Mouse (Mus musculus) heart, postnatal 14 days (tissue): ENCODE measurements at regions not wholly inside any gene's neighbourhood (a gene's known extent, or its start where the extent isn't known, plus 50 kb on each side); places are given as distances from the start of the nearest gene placed in this dataset.
A peak's percentile ranks its signal among the peaks of the same experiment; 100 is the strongest.

Experiments used
- DNase-seq, 2 experiments: peaks; one replicate each; pipeline ENCODE4 v3.0.0; 2021 to 2022
- intact Hi-C: fragments of 180-260 bp; cut with DNase I; formaldehyde crosslinking; loops from one replicate; pipeline ENCODE4 v1.15.1; 2025

- no peak for DNase-seq
- intact Hi-C loops = no loop called here
These were observed 88.8 kb downstream of the Bms1 start for GRCm38 (mm10) chr6:118330496-118330895.

GRCm38 (mm10) chr6:118327458-118327857 lies 91.8 kb downstream of the Bms1 start:
- intact Hi-C loops = no loop called here
- DNase-seq = no peak

- DNase-seq = no peak
- intact Hi-C loops = no loop called here
These were observed 93.6 kb downstream of the Bms1 start for GRCm38 (mm10) chr6:118325681-118326080.

GRCm38 (mm10) chr6:118324559-118324958 lies 94.7 kb downstream of the Bms1 start:
- peak; percentile 64 to 67 for DNase-seq
- intact Hi-C loops = no loop called here

- intact Hi-C loops = no loop called here
- peak; percentile 56 to 59 for DNase-seq
These were observed 96.2 kb downstream of the Bms1 start for GRCm38 (mm10) chr6:118323052-118323451.

GRCm38 (mm10) chr6:118322631-118323030 lies 96.6 kb downstream of the Bms1 start:
- DNase-seq = peak; percentile 16 to 19
- intact Hi-C loops = no loop called here

- DNase-seq = no peak
- intact Hi-C loops = no loop called here
These were observed 97.2 kb downstream of the Bms1 start for GRCm38 (mm10) chr6:118322061-118322460.

GRCm38 (mm10) chr6:118320021-118320525 lies 99.2 kb downstream of the Bms1 start:
- DNase-seq = peak in 1 of 2 experiments; percentile 26
- intact Hi-C loops = no loop called here

GRCm38 (mm10) chr6:118315881-118316280 lies 103.4 kb downstream of the Bms1 start:
- no peak for DNase-seq
- intact Hi-C loops = no loop called here

- intact Hi-C loops = no loop called here
- DNase-seq = no peak
These were observed 104.2 kb downstream of the Bms1 start for GRCm38 (mm10) chr6:118314941-118315687.

- DNase-seq = no peak
- intact Hi-C loops = no loop called here
These were observed 108.2 kb downstream of the Bms1 start for GRCm38 (mm10) chr6:118311081-118311480.

GRCm38 (mm10) chr6:118309923-118310322 lies 109.4 kb downstream of the Bms1 start:
- intact Hi-C loops = no loop called here

GRCm38 (mm10) chr6:118308586-118308985 lies 110.7 kb downstream of the Bms1 start:
- intact Hi-C loops = no loop called here
- no peak for DNase-seq

More at GRCm38 (mm10) chr6:118309923-118310322, 109.4 kb downstream of the Bms1 start:
- peak; percentile 40 to 50 for DNase-seq

GRCm38 (mm10) chr6:118307481-118307880 lies 110.0 kb upstream of the Ret start:
- DNase-seq = no peak
- intact Hi-C loops = no loop called here

GRCm38 (mm10) chr6:118305209-118305608 lies 107.7 kb upstream of the Ret start:
- intact Hi-C loops = no loop called here
- no peak for DNase-seq

- intact Hi-C loops = no loop called here
- DNase-seq = no peak
These were observed 105.3 kb upstream of the Ret start for GRCm38 (mm10) chr6:118302783-118303350.

- no peak for DNase-seq
- intact Hi-C loops = no loop called here
These were observed 104.6 kb upstream of the Ret start for GRCm38 (mm10) chr6:118301880-118302782.

- intact Hi-C loops = no loop called here
- DNase-seq = no peak
These were observed 103.3 kb upstream of the Ret start for GRCm38 (mm10) chr6:118300781-118301180.

GRCm38 (mm10) chr6:118297576-118297975 lies 100.1 kb upstream of the Ret start:
- no peak for DNase-seq
- intact Hi-C loops = no loop called here

- no peak for DNase-seq
- intact Hi-C loops = no loop called here
These were observed 96.5 kb upstream of the Ret start for GRCm38 (mm10) chr6:118293986-118294385.

GRCm38 (mm10) chr6:118292928-118293327 lies 95.4 kb upstream of the Ret start:
- DNase-seq = no peak
- intact Hi-C loops = no loop called here
